Mouse (Mus musculus) A20 (cell line): ENCODE results near the gene Olfr582.

Source experiments
- DNase-seq: peaks from one replicate; pipeline ENCODE4 v3.0.0-alpha.2; 2011; ENCODE audit warnings: low read depth, low spot score

Olfr582 gene

DNA sequence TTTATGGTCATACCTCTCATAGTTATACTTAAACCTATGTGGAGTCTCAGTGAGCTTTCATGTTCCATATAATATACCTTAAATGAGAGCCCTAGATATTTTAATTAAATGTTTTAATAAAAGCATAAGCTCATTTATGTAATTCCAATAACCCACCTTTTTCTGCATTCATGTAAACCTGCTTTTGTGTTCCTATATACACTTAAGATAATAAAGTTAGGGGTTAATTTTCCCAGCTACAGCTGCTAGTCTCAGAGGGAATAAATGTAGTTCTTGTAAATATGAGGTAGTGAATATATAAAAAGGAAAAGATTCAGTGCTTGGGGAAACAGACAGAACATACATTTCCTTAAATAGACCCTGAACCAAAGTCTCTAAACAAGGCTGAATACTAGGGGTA lies at the start of gene Olfr582:
Olfr582 (plus strand) TSS at position 301 of the 400 bp plus-strand sequence.
- DNase-seq = no peak

DNA sequence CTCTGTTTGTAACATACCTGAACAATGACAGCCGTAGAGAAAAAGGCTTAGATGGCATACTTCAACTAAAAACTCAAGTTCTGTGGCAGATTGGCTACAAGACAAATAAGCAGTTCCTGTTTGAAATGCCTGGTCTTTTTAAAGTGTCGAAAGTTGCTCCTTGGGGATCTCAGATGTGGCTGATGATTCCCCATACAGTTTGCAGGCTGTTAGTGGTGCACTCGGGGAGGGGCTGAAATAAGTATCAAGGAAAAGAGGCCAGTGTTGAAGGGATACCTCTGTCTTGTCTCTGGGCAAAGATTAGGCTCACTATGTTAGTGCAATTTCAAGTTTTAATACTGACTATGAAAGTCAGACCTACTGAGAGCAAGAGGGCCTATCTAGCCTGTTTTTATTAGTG lies 48.6 kb upstream of the Olfr582 start, which contains the start of gene Olfr578:
Olfr578 (minus strand) TSS at position 101 of the 400 bp plus-strand sequence.
- no peak for DNase-seq

- no peak for DNase-seq
These were observed 13.2 kb downstream of the Olfr582 start, which contains the start of gene Olfr583 for GRCm38 (mm10) chr7:103051000-103051399. Gene Olfr583, plus strand, starts transcription at chr7:103051300.

DNA sequence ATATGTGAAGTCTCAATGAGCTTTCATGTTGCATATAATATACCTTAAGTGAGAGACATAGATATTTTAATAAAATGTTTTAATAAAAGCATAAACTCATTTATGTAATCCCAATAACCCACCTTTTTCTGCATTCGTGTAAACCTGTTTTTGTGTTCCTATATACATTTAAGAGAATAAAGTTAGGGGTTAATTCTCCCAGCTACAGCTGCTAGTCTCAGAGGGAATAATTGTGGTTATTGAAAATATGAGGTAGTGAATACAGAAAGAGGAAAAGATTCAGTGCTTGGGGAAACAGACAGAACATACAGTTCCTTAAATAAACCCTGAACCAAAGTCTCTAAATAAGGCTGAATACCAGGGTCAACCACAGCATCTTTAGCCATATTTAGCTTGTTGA lies 43.8 kb downstream of the Olfr582 start, which contains the start of gene Olfr584:
Olfr584 (plus strand) TSS at position 301 of the 400 bp plus-strand sequence.
- no peak for DNase-seq
